Mouse (Mus musculus) heart, postnatal 14 days (tissue): ENCODE data around the gene Pbrm1. TPM values are rescaled to one million over a fixed set of nuclear protein-coding genes. Genes with fewer than 3 reads are reported as not detected.

Source experiments
- DNase-seq, 2 experiments: peaks; one replicate each; pipeline ENCODE4 v3.0.0; 2021 to 2022
- intact Hi-C: fragments of 180-260 bp; cut with DNase I; formaldehyde crosslinking; loops from one replicate; pipeline ENCODE4 v1.15.1; 2025
- total RNA-seq, 2 experiments: library from RNA; stranded (reverse); gene quantifications; 2 replicates each; pipeline ENCODE4 v1.2.3; 2021

Pbrm1 gene
- total RNA-seq, 2 experiments from 2014 or later: 58.7 to 67.3 TPM

- intact Hi-C loops: loop anchor here (2.0 kb wide), 1 partner anchor 63 kb away; no protein-coding TSS in a partner anchor
- DNase-seq: peak in 1 of 2 experiments; percentile 30
Measured at GRCm38 (mm10) chr14:31131272-31131821, 112.4 kb downstream of the Pbrm1 start.

- intact Hi-C loops: no loop called here
- DNase-seq: peak in 1 of 2 experiments; percentile 35
Measured at GRCm38 (mm10) chr14:31132031-31132430, 113.1 kb downstream of the Pbrm1 start.

DNA sequence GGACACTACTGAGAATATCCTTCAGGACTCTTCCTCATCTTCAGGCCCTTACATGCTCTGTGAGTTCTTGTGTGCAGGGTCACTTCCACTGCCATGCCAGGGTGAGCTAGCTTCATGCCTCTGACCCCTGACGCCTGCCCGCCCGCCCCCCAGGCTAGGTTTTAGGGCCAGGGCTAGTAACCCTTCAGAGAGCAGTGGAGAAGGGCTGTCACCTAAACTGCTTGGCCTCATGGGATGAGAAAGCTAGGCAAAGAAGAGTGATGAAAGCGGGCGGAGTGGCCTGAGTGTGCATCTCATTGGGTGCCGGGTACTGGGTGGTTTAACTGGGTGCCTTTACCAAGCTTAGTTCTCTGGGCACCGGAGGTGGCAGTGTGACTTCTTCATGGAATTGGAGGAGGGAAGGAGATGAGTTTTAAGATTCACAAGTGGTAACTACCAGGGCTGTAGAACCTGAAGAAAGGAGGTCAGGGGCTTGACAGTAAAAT lies 113.6 kb downstream of the Pbrm1 start:
- intact Hi-C loops: no loop called here
- peak in 1 of 2 experiments; percentile 1 for DNase-seq

DNA sequence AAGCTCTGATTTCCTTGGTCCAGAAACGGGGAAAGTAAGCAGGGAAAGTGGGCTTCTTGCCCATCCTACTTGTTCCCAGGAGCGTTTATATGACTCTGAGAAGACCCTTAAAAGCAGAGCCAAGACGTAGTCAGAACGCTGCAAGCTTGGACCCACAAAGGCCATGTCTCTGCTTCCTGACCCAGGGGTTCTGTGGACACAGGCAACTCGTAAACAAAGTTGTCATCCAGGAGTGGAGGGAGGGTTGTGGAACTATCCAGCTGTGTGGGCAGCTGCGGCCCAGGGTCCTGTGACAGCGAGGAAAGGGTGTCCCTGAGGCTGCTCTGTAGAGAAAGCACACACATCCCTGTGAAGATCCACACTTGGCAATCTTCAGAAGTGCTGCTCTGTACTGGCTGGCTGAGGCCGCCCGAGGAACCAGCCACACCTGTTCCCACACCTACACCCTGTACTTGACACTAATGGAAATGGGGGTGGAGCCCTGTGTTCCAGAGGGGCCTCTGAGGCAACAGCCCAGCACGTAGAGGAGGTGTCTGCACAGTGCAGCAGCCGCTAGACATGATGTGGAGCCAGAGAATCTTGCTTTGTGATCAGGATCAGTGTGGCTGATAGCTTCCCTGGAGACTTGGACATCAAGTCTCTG lies 114.2 kb downstream of the Pbrm1 start:
- peak in 1 of 2 experiments; percentile 2 for DNase-seq
- intact Hi-C loops: no loop called here

DNA sequence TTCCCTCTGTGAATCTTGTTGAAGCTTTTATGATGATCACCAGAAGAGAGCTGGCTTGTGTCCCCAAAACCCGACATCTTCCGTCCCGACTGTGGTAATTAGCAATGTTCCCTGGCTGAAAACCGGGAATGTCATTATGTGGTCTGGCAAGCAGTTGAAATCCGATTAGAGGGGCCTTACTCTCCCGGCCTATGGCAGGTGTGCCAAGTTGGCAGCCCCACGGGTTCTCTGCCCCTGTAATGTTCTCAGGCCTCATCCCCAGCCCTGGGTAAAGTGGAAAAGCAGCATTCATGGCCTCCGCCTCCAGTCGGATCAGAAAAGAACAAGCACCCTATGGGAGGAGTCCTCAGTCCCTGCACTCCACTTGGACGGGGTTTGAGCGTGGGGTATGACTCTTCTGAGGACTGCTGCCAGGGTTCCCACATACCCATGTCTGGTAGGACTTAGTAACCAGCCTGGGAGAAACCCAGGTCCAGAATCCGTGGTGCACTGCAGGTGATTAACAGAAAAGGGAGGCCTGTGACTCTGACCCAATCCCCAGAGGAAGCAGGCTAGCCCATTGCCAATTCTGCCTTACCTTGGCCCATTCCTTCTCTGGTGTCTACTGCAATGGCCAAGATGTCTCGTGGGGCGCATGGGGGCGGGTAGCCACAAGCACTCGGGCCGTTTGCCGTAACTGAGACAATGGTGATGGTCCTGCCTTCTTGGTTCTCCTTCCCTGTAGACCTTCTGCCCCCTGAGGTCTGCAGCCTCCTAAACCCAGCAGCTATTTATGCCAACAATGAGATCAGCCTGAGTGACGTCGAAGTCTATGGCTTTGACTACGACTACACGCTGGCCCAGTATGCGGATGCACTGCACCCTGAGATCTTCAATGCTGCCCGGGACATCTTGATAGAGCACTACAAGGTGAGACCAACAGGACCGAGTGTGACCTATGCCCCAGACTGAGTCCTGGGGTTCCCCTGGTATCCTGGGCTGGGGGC lies 115.4 kb downstream of the Pbrm1 start:
- DNase-seq: peak in 1 of 2 experiments; percentile 34
- intact Hi-C loops: no loop called here

DNA sequence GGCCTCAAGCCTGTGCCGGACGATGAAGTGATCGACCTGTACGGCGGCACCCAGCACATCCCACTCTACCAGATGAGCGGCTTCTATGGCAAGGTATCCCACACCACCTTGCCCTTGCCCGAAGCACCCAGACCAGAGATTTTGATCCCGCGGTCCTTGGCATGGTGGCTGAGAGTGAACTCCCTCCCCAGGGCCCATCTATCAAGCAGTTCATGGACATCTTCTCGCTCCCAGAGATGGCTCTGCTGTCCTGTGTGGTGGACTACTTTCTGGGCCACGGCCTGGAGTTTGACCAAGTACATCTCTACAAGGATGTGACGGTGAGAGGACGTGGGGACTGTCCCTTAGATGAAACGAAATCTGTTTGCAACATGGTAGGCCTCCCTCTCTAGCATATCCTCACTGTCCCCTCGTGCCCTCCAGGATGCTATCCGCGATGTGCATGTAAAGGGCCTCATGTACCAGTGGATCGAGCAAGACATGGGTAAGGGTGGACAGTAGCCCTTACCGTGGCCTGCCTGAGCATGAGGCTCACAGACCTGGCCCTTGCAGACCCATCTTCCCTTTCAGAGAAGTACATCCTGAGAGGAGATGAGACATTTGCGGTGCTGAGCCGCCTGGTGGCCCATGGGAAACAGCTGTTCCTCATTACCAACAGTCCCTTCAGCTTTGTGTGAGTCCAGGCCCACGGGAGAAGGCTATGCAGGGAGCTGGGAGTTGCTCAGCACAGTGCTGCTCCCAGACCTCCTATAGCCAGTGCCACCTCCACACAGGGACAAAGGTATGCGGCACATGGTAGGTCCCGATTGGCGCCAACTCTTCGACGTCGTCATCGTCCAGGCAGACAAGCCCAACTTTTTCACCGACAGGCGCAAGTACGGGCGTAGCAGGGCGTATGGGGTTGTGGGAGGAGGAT lies 116.8 kb downstream of the Pbrm1 start:
- intact Hi-C loops: no loop called here
- no peak for DNase-seq

DNA sequence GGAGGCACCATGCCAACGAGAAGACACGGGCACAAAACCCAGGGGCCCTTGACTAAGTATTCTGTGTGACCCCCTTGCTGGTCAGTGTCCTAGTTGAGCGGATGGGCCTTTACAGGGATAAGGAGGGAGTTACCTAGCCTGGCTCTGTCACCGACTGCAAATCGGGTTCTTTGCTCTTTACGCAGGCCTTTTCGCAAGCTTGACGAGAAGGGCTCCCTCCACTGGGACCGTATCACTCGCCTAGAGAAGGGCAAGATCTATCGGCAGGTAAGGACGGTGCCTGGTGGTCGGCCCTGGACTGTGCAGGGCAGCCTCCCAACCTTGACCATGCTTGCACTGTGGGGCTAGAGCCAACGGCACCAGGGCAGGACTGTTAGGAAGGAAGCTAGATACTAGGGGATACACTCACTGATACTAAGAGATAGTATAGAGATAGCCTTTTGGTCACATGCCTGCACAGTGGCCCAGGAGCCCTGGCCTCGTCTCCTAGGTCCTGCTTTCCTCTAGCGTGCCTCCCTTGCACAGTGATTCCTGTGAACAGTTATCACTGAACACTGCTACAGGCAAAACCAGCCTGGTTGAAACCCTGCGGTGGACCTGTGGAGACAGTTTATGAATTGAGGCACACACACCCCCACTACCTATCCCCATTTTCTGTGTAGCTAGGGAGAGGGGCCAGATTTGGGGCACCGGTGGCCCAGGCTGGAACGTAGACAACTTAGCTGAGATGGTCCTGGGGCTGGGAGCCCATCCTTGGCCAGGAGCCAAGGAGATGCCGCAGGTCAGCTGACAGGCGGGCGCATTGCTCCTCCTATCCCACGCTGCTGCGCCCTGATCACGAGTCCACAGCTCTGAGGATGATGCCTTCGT lies 117.7 kb downstream of the Pbrm1 start:
- DNase-seq: no peak
- intact Hi-C loops: no loop called here

DNA sequence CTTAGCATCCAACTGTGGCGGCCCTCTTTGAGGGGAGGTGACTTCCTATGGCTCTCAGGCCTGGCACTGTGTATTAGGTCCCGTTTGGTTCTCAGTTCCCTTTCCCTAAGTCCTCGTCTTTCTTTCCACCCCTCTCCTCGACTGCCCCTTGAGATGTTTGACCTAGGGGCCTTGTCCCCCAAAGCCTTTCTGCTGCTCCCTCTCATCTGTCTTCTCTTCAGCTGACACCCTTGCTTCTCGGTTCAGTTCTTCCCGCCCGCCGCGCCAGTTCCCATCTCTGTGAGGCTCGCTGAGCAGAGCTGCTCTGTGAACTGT lies 118.3 kb downstream of the Pbrm1 start:
- intact Hi-C loops: no loop called here

DNA sequence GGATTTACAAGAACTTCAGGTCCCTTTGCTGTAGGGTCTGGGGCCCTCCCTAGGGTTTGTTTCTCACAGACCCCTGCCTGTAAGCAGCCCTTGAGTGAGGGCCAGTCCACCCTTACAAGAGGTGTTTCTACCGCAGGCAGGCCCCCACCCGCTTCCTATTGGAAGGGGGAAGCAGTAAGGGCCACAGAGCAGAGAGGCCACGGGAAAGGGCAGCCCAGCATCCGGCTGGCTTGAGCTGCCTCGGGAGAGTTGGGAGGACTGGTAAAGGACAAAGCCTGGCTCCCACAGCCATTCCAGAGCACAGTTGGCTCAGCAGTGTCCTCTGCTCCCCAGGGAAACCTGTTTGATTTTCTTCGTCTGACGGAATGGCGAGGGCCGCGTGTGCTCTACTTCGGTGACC lies 118.9 kb downstream of the Pbrm1 start:
- intact Hi-C loops: no loop called here

More for the DNA sequence above, 118.3 kb downstream of the Pbrm1 start:
- no peak for DNase-seq

GRCm38 (mm10) chr14:31138219-31138896 lies 119.4 kb downstream of the Pbrm1 start:
- intact Hi-C loops: no loop called here
- no peak for DNase-seq

More for the DNA sequence above, 118.9 kb downstream of the Pbrm1 start:
- DNase-seq: peak; percentile 47 to 49

DNA sequence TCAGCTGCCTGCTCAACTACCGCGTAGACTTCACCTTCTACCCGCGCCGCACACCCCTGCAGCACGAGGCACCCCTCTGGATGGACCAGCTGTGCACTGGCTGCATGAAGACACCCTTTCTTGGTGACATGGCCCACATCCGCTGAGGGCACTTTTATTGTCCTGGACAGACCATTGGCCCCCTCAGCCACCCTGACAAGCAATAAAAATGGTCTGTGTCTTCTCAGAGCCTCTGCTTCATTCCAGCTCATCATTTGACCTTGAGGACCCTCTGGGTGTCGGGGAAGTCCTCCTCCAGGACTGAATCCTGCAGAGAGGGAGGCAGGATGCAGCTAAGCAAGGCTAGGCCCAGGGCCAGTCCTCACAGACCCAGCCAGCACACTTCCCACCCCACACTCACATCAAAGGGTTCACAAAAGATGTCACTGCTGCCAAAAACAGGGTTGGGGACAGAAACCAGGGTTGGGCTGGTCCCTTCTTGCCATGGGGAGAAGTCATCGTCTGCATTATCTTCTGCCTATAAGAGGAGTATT lies 120.0 kb downstream of the Pbrm1 start:
- intact Hi-C loops: no loop called here
- DNase-seq: no peak

- intact Hi-C loops: no loop called here
- DNase-seq: no peak
Measured at GRCm38 (mm10) chr14:31139666-31140065, 120.7 kb downstream of the Pbrm1 start.

DNA sequence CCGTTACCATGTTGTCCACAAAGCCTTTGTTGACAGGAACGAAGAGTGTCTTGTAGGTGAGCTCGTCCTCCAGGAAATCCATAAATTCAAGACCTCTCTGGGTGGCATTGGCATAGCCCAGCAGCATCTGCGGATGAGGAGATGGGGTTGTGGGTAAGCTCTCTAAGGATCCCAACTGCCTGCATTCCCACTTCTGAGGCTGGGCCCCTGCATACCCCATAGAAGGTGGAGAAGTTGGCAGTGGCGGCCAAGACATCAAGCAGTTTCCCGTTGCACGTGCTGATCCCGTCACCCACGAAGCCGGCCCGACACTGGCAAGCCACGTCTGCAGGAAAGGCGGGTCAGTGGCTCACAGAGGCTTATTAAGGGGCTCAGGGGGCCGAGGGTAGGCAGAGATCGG lies 121.2 kb downstream of the Pbrm1 start:
- DNase-seq: no peak
- intact Hi-C loops: no loop called here

DNA sequence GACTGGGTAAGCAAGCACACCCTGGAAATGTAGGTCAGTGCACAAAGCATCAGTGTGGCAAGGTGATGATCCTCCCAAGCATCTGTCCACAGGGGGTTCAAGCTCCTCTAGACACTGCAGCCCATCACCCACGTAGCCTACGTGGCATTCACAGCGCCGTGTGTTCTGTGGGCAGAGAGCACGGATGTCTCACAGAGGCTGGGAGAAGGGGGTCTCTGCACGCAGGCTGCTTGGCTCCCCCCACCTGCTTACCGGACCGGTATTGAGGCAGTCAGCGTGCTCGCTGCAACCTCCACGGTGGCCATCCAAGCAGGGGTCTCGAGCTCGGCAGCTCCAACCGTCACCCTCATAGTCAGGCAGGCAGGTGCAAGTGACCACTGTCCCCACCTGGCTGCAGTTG lies 122.1 kb downstream of the Pbrm1 start:
- no peak for DNase-seq
- intact Hi-C loops: no loop called here

DNA sequence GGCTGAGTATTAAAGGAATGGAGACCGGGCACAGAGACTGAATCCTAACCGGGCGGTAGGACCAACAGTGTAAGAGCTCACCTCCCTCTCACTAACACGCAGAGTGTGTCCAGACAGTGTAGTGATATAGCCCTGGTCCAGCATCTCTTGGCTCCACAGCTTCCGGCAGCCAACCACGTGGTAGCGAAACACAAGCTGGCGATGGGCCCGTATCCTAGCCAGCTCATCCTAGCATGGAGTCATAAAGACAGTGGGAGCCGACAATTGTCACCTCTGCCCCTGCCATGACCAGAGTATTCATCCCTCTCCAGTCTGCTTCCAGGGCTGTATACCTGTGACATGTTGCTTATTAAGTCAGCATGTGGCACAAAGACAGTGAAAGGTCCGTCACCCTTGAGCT lies 126.8 kb downstream of the Pbrm1 start:
- intact Hi-C loops: no loop called here
- no peak for DNase-seq

DNA sequence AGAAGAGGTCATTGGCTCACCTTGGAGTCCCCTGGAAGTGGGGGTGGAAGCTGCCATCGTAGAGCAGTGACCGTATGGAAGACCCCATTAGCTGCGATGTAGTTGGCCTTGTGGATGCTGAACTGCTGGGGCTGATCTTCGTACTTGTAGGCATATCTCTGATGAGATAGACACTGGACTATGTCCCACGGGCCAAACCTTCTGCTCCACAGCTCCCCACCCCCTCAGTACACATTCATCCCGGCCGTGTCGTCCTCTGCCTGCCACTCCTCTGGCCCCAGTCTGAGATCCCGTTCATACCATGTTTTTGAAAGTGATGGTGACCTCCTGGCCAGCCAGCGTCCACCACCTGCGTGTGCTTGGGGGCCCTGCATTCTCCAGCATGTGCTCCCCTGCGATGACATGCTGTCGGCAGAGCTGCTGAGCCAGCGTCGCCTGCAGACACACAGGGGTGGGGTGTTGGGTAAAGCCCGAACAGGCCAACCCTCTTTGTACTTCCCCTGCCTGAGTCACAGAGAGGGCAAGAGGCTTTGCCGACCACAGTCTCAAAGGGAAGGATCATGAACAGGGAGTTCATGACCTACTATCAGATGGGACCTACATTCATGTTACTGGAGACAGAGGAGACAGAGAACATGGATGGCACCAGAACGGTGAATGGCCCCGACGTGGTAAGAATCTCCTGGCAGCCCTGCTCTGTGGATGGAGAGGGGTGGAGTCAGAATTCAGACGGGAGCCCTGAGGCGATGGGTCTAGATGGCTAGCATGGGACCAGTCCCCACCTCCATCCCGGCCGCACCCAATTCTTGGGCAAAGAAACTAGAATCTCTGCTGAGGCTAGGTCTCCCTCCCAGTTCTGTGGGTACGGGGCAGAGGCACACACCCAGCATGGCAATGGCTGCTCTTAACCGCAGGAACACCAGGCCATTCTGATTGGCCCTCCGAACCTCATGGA lies 141.5 kb downstream of the Pbrm1 start:
- intact Hi-C loops: no loop called here
- DNase-seq: no peak

- intact Hi-C loops: no loop called here
- DNase-seq: no peak
Measured at GRCm38 (mm10) chr14:31161191-31161590, 142.3 kb downstream of the Pbrm1 start.
